Mouse (Mus musculus) intestine, embryonic 16.5 days (tissue): ENCODE measurements around the gene Adam12. TPM values are rescaled to one million over a fixed set of nuclear protein-coding genes. Genes with fewer than 3 reads are reported as not detected.

ENCODE experiments used
- ATAC-seq: fragments of 200-750 bp; cut with Nextera tagmentation; 2 replicates; pipeline ENCODE4 v1.8.0; 2017; ENCODE audit warnings: moderate TSS enrichment, moderate library complexity
- H3K27ac ChIP-seq: fragments of 300-500 bp; sonication (generic); 2 replicates; pipeline ENCODE4 v1.5.1; 2014; ENCODE audit warnings: mild to moderate bottlenecking, low read length
- H3K27me3 ChIP-seq: fragments of 300-500 bp; sonication (generic); replicated peaks from 2 replicates; pipeline ENCODE4 v1.6.1; 2014; ENCODE audit warnings: low read length, control low read depth, mixed read lengths; ENCODE audit not compliant: control insufficient read depth, insufficient read depth
- H3K36me3 ChIP-seq: fragments of 300-500 bp; sonication (generic); 2 replicates; pipeline ENCODE4 v1.6.1; 2014; ENCODE audit warnings: low read length, control low read depth; ENCODE audit not compliant: control insufficient read depth, insufficient read depth
- H3K4me1 ChIP-seq: fragments of 300-500 bp; sonication (generic); 2 replicates; pipeline ENCODE4 v1.6.1; 2014; ENCODE audit warnings: low read length, control low read depth, mixed read lengths; ENCODE audit not compliant: control insufficient read depth, insufficient read depth
- H3K4me2 ChIP-seq: fragments of 300-500 bp; sonication (generic); 2 replicates; pipeline ENCODE4 v1.6.1; 2014; ENCODE audit warnings: low read depth, low read length, control low read depth
- H3K4me3 ChIP-seq: fragments of 300-500 bp; sonication (generic); 2 replicates; pipeline ENCODE4 v1.5.1; 2014; ENCODE audit warnings: mild to moderate bottlenecking, low read length
- H3K9ac ChIP-seq: fragments of 300-500 bp; sonication (generic); 2 replicates; pipeline ENCODE4 v1.6.1; 2014; ENCODE audit warnings: low read depth, low read length
- H3K9me3 ChIP-seq: fragments of 300-500 bp; sonication (generic); 2 replicates; pipeline ENCODE4 v1.6.1; 2016; ENCODE audit warnings: low read length, control low read depth; ENCODE audit not compliant: control insufficient read depth
- WGBS: fragments of 180-500 bp; shearing (Covaris S2); extraction: QIAGEN DNeasy Blood & Tissue Kit; methylation state at CpG from one replicate; pipeline ENCODE4 v1.1.7; 2014; 5-methylcytosine and 5-hydroxymethylcytosine counted together
- polyA plus RNA-seq: library from polyadenylated mRNA; unstranded; fragments of >200 nt; fragmentation: Nextera tagmentation; extraction: Ambion mirVana; gene quantifications from 2 replicates; pipeline ENCODE4 v1.2.1, GENCODE M21; 2015

The Adam12 gene
- polyA plus RNA-seq, 1 experiment from 2014 or later, result 3.0 TPM

GRCm38 (mm10) chr7:133976388-133977122 is 255.4 kb downstream of the Adam12 start:
- H3K36me3 ChIP-seq, result no peaks in the 10 kb centered on the region
- ATAC-seq, result no peak
- no peak overlapping the region for H3K9ac ChIP-seq
- WGBS, result 35% methylated on average over 8 of the region's 8 CpGs
- no peak overlapping the region for H3K4me3 ChIP-seq
- H3K27ac ChIP-seq, result no peak overlapping the region
- H3K27me3 ChIP-seq, result no peaks in the 10 kb centered on the region
- H3K4me1 ChIP-seq, result peaks cover 6% of the 10 kb centered on the region; the same call in 1 of the 2 replicates
- H3K9me3 ChIP-seq, result no peaks in the 10 kb centered on the region
- no peak overlapping the region; the same call in 1 of the 2 replicates for H3K4me2 ChIP-seq

- H3K36me3 ChIP-seq, result no peaks in the 10 kb centered on the region
- no peaks in the 10 kb centered on the region for H3K9me3 ChIP-seq
- 0 out of 2 replicates have a peak, but pooled peaks cover under 1% of the 10 kb centered on the region for H3K4me1 ChIP-seq
- WGBS, result 71% methylated on average over 1 of the region's 1 CpGs
- H3K4me2 ChIP-seq, result no peak overlapping the region
- no peak for ATAC-seq
- no peaks in the 10 kb centered on the region for H3K27me3 ChIP-seq
- no peak overlapping the region for H3K9ac ChIP-seq
- H3K27ac ChIP-seq, result no peak overlapping the region
- no peak overlapping the region for H3K4me3 ChIP-seq
These were observed 260.9 kb downstream of the Adam12 start for GRCm38 (mm10) chr7:133971086-133971485.

- H3K9ac ChIP-seq, result no peak overlapping the region
- ATAC-seq, result no peak
- no peak overlapping the region for H3K27ac ChIP-seq
- no peaks in the 10 kb centered on the region for H3K36me3 ChIP-seq
- H3K9me3 ChIP-seq, result no peaks in the 10 kb centered on the region
- no peak overlapping the region for H3K4me2 ChIP-seq
- no peaks in the 10 kb centered on the region for H3K4me1 ChIP-seq
- 59% methylated on average over 5 of the region's 5 CpGs for WGBS
- no peaks in the 10 kb centered on the region for H3K27me3 ChIP-seq
- no peak overlapping the region for H3K4me3 ChIP-seq
These were observed 261.5 kb downstream of the Adam12 start for GRCm38 (mm10) chr7:133970407-133970806.

- Histone ChIP-seq H3K4me1 (no peaks in the 10 kb centered on the region), H3K9ac (no peak overlapping the region), H3K4me2 (no peak overlapping the region), H3K27me3 (no peaks in the 10 kb centered on the region), H3K4me3 (no peak overlapping the region), H3K36me3 (no peaks in the 10 kb centered on the region), H3K9me3 (no peaks in the 10 kb centered on the region), H3K27ac (no peak overlapping the region)
- no peak for ATAC-seq
- WGBS, result 79% methylated on average over 5 of the region's 5 CpGs
These were observed 264.0 kb downstream of the Adam12 start for GRCm38 (mm10) chr7:133967906-133968305.

- H3K9me3 ChIP-seq, result no peaks in the 10 kb centered on the region
- no peak overlapping the region for H3K9ac ChIP-seq
- no peaks in the 10 kb centered on the region for H3K36me3 ChIP-seq
- 47% methylated on average over 8 of the region's 8 CpGs for WGBS
- H3K27me3 ChIP-seq, result no peaks in the 10 kb centered on the region
- H3K4me2 ChIP-seq, result no peak overlapping the region
- H3K4me3 ChIP-seq, result no peak overlapping the region
- H3K27ac ChIP-seq, result no peak overlapping the region
- H3K4me1 ChIP-seq, result no peaks in the 10 kb centered on the region
- ATAC-seq, result no peak
These were observed 268.4 kb downstream of the Adam12 start for GRCm38 (mm10) chr7:133963501-133963900.

GRCm38 (mm10) chr7:133959200-133959599 is 272.7 kb downstream of the Adam12 start:
- Histone ChIP-seq H3K27ac (no peak overlapping the region), H3K27me3 (no peaks in the 10 kb centered on the region), H3K4me3 (no peak overlapping the region), H3K4me2 (no peak overlapping the region), H3K4me1 (peaks cover 6% of the 10 kb centered on the region; the same call in 1 of the 2 replicates), H3K9me3 (no peaks in the 10 kb centered on the region), H3K9ac (no peak overlapping the region), H3K36me3 (no peaks in the 10 kb centered on the region)
- 72% methylated on average over 4 of the region's 4 CpGs for WGBS
- no peak for ATAC-seq

- Histone ChIP-seq H3K9me3 (no peaks in the 10 kb centered on the region), H3K27ac (no peak overlapping the region), H3K36me3 (no peaks in the 10 kb centered on the region), H3K4me3 (no peak overlapping the region), H3K27me3 (no peaks in the 10 kb centered on the region), H3K4me2 (no peak overlapping the region), H3K4me1 (peaks cover 9% of the 10 kb centered on the region; the same call in 1 of the 2 replicates), H3K9ac (no peak overlapping the region)
- 55% methylated on average over 2 of the region's 2 CpGs for WGBS
- ATAC-seq, result peak; percentile 62; the same call in 1 of the 2 replicates
These were observed 274.1 kb downstream of the Adam12 start for GRCm38 (mm10) chr7:133957873-133958272.

- Histone ChIP-seq H3K27me3 (no peaks in the 10 kb centered on the region), H3K4me3 (no peak overlapping the region), H3K4me1 (peaks cover 9% of the 10 kb centered on the region; the same call in 1 of the 2 replicates), H3K9ac (no peak overlapping the region), H3K9me3 (no peaks in the 10 kb centered on the region), H3K4me2 (no peak overlapping the region), H3K27ac (peak overlapping the region; percentile 26; the same call in 1 of the 2 replicates), H3K36me3 (no peaks in the 10 kb centered on the region)
- ATAC-seq, result peak; percentile 42; the same call in 1 of the 2 replicates
- 35% methylated on average over 9 of the region's 9 CpGs for WGBS
These were observed 277.5 kb downstream of the Adam12 start for GRCm38 (mm10) chr7:133954111-133955091.
